Mouse (Mus musculus) thymus, postnatal 14 days (tissue): ENCODE measurements around the gene Nacad.

Source experiments
- DNase-seq: peaks from one replicate; pipeline ENCODE4 v3.0.0; 2021

Nacad gene

DNA sequence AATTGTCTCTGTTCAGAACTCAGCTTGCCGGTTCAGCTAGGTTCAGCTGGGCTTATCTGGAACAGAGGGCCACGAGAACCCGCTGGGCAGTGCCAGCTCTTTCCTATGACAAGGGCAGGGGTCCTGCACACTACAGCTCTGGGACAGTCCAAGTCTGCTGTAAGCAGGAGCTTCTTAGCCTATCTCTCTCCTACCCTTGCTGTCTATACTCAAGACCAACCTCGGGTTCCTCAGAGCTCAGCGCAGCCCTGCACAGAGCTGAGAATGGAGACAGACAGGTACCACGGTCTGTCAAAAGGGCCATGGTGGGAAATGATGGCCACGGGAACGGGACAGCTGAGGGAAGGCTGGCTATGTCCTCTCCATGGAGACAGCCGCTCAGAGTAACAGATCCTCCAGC, 2.6 kb downstream of the Nacad start:
- no peak for DNase-seq

DNA sequence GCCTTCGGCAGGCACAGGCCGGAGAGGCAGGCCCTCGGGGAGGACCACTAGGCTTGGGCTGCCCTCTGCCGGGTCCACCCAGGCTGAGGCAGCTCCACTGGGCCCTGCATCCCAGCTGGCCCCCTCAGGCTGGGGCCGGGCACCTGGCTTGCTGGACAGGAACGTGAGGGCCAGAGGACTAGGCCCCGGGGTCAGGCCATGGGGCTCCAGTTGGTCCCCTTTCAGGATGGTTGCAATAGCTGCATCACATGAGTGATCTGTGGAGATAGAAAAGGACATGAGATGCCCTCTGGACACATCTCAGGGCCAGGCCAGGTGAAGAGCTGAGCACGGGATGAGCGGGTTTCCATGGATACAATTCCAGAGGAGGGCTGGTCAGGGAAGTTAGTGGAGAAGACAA, 3.2 kb downstream of the Nacad start:
- no peak for DNase-seq

DNA sequence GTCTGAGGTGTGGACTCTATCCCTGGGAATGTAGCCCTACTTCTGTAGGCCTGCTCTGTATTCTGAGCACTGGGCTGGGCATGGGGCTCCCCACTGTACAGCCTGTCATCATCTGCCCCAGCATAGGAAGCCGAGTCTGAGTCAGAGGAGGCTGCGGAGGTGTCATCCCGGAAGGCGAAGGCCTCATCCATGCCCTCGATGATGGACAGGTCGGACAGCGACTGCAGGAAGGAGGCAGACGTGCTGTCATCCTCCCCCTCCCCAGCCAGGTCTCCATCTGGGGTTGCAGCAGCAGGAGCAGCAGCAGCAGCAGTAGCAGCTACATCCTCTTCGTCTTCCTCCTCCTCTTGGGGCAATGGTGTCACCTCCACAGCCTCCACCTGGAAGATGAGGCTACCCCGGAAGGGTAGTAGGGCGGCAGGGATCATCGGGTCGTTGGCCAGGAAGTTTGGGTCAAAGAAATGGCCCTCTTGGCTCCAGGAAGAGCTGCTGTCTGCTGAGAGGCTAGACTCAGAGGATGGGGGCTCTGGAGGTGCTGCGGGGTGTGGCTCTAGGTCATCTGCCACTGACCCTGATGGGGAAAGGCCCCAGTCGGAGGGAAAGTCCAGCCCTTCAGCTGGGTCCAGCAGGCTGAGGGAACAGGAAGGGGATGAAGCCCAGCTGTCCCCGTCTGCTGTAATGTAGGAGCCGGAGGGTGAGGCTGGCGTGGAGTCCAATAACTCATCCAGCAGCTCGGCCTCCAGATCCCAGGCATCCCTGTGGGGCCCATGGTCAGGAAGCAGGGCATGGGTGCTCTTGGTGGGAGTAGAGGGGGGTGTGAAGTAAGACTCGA, 4.0 kb downstream of the Nacad start:
- no peak for DNase-seq

DNA sequence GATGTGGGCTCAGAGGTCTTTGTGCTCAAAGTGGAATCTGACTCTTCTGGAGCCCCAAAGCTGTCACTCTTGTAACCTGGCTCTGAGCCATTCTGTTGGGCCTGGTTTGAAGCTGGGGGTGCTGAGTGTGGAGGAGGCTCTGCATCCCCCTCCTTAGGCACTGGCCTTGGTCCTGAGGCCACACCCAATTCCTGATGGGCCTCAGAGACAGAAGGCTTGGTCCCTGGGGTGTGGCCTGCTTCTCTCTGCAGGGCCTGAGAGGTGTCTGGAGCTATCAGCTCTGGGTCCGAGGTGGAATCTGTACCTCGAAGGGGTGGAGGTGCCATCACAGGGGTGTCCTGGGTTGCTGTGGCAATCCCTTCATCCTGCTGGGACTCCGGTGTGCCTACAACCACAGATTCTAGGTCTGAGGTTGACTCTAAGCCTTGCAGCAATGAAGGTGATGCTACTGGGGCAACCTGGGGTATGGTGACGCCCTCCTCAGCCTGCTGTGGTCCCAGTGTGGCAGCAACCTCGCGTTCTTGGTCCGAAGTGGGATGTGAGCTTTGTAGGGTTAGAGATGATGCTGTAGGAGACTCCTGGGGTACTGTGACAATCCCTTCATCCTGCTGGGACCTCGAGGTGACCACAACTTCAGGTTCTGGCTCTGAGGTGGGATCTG, 5.4 kb downstream of the Nacad start:
- no peak for DNase-seq

DNA sequence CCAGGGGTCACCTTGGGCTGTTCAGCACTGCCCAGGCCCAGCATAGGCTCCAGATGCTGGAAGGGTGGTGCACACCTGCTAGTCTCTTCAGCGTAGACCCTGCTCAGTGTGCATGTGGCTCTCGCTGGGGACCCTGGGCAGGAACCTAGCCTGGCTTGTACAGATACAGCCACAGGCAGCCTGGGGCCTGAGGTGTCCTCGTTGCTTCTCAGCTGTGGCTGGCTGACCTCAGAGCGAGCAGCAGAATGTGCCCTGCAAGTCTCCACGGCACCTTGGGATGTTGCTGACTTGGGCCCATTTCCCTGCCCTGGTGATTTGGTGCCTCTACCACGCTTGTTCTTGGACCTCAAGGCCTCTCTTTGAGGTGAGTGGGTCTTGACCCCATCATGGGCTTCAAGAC, 6.0 kb downstream of the Nacad start:
- no peak for DNase-seq

DNA sequence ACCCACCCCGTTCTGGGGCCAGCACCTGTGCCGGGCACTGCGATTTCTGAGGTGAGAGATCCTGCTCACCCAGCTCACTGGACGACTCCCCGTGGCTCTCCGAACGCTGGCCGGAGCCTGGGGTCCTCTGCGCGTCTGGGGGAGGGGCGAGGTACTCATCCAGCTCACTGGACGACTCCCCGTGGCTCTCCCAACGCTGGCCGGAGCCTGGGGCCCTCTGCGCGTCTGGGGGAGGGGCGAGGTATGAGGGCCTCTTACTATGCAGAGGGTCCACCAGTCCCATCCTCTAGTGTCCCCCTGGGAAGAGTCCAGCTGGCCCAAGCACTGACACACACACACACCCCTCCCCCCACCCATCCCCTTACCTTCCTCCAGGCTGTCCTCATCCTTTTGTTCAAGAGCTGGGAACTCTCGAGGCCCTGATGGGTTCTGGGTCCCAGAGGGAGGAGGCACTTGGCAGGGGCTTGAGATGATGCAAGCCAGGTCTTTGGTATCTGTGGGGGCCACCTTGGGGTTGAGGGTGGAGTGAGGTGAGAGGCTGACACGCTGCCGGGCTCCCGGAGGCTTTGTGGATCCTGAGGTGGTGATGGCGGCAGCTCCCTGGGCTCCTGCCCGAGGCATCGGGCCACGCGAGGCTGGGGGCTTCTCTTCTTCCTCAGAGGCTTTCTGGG, 6.7 kb downstream of the Nacad start:
- DNase-seq = no peak

DNA sequence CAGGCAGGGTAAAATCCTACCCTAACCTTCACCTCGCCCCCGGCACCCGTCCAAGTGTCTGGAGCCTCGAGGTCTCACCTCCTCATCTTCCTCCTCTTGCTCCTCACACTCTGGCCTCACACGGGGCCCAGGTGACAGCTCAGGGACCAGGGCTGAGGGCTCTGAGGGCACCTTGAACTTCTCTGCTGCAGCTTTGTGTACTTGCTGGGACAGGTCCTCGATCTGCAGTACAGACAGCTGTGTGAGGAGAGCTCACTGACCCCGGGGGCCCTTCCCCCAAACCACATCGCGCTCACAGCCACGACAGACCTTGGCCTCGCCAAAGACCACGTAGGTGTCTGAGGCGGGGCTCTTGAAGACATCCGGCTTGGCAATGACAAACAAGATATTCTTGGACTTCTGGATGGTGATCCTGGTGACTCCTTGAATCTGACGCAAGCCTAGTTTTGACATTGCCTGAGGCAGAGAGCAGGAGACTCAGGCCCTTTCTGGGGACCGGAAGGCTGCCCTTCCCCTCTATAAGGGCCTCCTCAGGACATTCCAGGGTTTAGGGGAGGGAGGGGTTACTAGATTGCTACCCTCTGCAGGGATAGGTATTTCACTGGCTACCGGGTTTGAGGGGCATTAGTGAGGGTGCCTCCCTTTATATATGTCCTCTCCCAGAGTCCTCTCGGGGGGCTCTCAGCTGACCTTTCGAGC, 7.5 kb downstream of the Nacad start:
- no peak for DNase-seq

DNA sequence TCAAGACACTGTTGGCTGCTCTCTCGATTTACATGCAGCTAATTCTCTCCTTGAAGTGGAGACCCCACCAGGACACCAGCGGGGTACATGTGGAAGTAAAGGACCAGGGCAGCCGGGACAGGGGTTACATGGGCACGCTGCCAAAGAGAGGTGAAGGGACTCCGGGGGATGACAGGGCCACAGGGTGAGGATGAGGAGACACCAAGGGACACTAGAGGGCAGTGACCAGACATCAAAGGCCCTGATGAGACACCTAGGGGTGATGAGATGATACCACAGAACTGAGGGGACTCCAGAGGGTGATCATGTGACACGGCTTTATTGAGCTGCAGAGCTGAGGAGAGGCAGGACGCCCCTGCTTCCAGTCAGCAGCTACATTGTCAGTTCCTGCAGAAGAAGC, 8.3 kb downstream of the Nacad start:
- no peak for DNase-seq

DNA sequence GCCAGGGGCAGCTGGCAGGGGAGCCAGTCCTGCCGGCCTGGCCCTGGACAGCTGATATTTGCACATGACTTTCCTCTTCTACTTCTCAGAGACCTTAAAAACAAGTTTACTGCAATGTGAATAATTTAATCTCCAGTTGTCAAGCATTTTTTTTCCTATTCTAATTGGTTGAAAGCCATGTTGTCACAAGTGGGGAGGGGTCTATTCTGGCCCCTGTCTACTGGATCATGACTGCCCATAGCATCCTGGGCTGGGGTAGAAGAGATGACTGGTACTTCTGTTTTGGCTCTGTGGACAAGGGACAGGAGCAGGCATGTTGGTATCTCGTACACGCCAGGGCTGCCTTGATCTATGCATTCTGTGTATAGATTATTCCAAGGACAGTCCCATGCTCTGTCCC, 9.2 kb downstream of the Nacad start:
- no peak for DNase-seq

DNA sequence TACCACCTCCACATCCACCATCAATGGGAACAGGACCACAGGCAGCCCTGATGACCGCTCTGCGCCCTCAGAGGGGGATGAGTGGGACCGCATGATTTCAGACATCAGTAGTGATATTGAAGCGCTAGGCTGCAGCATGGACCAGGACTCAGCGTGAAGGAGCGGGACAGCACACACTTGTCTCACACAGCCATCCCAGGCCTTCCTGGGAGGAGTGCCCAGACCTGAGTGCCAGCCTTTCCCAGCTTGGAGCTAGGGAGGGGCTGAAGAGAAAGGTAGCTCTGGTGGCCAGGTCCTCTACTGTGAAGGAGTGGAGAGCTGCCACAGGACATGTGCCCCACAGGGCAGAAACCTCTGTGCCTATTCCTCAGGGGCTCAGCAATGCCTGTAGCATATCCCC, 9.6 kb downstream of the Nacad start:
- no peak for DNase-seq

DNA sequence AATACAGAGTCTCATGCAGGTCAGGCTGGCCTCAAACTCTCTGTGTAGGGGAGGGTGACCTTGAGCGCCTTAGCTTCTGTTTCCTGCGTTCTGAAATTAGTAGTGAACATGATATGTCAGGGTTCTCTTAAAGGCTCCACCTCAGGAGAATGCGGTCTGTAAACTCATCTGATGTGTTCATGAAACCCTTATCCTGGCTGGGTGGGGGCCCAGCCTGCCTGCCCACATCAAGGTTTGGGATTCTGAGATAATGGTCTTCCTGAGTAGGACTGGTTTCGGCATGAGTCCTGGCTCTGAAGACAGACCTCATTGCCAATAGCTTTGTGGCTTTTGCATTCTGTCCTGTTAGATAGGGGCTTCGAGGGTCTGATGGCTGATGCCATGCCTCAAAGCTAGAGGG, 10.5 kb downstream of the Nacad start:
- no peak for DNase-seq

DNA sequence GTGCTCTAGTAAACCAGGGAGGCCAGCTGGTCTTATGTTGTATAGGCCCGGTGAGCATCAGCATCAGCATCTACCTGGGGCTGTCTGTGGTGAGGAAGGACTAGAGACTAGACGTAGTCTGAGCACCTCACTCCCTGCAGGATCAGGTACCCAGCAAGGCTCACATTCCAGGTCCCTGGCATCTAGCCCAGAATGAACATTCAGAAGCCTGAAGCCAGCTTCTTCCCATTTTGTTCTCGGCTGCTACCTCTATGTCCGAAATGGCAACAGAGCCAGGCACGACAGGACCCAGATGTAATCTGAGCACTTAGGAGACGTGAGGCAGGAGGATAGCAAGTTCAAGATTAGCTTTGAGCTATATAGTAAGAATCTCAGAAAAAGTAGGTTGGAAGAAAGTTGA, 11.0 kb downstream of the Nacad start:
- DNase-seq = no peak

DNA sequence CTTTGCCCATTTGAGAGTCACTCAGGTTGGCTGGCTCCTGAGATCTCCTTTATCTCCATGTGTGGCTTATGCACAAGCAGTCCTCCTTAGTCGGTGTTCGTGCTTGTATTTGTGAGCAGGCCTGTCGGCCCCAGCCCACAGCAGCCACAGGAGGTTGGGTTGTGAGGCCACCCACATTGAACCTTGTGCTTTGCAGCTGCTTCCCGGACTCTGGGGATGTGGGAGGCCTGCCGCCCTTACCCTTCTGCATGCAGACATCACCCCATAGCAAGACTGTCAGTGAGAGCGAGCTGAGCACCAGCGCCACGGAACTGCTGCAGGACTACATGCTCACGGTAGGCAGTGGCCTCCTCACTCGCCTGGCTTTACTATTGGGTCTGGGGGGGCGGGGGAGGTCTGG, 12.4 kb downstream of the Nacad start:
- no peak for DNase-seq

DNA sequence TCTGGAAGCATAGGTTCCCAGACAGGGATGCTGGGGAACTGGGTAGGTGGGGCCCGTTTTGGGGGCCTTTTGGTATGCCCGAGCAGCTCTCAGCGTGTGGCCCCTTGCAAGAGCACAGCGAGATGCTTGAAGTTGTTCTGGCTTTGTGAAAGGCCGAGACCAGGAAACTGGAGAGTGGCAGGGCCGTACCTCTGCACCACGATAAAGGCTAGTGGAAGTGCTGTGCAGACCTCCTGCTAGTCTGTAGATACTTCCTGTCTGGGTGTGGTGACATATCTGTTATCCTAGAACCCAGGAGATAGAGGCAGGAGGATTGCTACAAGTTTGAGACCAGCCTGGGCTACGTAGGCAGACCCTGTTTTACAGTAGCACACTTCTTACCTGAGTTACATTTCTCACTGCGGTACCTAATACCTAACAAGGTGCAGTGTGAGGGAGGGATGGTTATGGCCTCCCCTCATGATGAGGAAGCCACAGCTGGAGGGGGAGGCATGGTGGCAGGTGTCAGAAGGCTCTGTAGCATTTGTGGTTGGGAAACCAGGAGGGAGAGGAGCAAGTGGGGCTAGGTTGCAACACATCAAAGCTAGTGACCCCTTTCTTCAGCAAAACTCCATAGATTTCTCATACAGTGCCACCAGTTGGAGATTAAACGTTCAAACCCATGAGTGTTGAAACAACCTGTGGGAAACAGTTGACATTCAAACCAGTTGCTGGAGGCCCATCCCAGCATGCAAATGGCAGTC, 14.7 kb downstream of the Nacad start:
- no peak for DNase-seq

DNA sequence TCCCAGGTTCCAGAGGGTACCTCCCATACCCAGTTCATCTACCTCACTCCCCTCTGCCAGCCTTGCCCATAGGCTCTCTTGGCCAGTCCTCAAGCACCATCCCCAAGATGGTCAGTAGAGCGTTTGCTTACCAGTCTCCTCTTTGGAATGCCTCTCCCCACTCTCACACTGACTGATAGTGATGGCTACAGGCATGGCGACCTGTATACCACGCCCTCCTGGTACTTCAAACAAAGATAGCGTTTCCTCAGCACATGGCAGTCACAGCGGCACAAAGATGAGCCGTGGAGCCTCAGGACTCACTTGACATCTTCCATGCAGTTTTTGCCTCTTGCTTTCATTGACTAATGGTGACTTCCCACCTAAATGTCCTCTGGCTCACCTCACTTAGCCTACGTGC, 16.0 kb downstream of the Nacad start:
- DNase-seq = no peak

DNA sequence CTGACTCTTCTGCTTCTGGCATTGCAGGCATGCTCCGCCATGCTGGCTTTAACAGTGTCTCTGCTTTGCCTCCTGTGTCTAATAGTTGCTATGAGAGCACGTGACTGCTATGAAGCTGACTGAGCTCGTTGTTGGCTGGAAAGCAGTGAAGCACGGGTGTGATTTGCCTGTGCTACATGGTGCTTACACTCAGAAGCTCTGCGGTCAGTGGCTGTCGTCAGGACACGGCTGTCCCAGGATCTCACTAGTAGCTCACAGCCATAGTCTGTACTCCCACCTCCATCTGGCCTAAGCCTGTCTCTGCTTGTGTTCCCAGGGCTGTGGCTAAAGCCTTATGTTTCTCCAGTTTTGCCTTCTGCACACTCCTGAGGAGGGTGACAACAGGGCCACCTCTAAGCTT, 17.6 kb downstream of the Nacad start:
- DNase-seq = no peak

DNA sequence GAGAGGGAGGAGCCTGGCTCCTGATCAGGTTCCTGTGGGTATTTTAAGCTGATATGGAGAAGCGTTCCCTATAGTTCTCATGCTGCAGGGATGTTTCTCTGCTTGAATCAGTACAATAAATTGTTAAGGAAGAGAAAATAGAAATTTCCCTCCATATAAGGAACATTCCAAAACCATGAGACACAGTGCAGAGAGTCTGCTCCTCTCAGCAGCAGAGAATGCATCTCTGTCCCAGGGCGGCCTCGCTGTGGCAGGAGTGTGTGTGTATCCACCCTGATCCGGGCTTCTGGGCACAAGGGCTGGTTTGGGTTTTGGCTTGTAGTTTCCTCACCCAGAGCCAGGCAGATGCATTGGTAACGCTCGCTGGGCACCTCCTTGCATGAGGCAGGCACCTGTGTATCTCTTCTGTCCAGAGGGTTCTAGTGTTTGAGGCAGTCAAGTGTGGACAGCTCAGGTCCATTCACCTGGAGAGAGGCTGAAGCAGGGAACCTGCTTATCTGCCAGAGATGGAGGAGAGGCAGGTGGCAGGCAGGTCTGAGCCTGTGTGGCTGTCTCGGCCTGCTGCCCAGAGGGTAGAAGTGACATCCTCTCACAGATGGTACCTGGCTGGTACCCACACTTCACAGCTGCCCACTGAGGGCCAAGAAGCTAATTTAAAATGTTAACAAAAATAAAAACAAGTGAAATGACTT, 18.5 kb downstream of the Nacad start:
- DNase-seq = no peak

DNA sequence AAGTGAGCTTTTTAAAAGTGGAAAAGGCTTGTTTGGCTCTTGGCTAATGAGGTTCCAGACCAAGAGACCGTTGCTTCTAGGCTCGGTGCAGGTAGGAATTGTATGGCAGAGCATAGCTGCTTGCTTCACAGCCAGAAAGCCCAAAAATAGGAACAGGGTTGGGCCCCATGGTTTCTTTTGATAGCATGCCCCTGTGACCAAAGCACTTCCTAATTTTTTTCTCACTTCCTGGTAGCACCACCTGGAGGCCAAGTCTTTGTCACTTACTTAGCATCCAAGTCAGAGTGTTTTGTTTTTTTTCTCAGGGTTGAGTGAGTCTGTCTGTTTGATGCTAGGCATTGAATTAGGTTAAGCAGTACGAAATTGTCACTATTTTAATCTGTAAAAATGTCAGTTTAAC, 19.2 kb downstream of the Nacad start:
- DNase-seq = no peak

DNA sequence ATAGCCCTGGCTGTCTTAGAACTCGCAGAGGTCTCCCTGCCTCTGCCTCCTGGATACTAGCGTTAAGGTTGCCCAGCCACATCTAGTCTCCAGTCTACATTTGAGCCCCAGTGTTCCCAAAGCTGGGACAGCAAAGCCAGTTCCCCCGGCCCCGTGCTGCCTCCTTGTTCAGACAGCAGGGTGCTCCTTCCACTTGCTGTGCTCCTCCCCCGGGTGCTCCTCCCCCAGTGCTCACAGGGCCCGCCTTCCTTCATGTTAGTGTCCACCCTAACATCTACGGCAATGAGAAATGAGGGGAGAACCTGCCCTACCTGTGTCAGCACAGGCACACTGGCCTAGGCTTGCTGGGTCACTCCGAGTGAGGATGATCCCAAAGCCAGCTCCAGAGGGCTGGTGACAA, 20.1 kb downstream of the Nacad start:
- no peak for DNase-seq

DNA sequence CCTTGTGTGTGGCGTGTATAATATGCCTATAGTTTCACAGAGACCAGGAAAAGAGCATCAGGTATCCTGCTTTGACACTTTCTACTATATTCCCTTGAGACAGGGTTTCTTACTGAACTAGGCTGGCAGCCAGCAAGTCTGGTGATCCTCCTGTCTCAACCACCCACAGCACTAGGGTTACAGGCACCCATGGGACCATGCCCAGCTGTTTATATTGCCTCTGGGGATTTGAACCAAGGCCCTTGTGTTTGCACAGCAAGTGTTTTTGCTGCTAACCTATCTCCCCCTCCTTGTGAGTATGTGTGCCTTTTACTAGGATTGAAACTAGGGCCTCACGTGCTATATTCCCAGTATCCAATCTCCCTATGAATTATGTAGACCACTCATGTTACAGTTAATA, 24.3 kb downstream of the Nacad start:
- no peak for DNase-seq

DNA sequence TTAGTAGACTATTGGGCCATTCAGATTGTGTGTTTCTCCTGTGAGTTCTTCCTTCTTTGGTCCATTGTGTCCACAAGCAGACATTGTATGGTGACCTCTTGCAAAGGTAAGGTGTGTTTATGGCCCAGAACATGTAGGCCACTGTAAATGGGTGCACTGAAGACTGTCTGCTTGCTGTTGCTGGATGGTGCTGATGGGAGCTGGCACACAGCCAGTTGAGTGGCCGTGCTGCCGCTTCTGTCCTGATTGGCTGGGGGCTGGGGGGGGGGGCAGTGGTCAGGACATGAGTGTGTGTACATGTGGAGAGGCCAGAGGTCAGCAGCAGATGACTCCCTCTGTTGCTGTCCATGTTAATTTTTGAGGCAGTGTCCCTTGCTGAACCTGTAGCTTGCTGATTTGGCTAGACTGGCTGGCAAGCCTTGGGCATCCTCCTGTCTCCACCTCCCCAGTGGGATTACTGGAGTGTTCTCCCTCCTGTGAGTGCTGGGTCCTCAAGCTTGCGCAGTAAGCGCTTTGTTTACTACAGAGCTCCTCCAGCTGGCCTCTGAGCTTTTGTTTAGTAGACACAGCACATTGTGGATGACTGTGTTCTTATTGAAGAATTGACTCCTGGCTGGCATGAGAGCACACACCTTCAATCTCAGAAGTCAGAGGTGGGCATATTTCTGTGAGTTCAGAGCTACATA, 25.6 kb downstream of the Nacad start:
- no peak for DNase-seq

DNA sequence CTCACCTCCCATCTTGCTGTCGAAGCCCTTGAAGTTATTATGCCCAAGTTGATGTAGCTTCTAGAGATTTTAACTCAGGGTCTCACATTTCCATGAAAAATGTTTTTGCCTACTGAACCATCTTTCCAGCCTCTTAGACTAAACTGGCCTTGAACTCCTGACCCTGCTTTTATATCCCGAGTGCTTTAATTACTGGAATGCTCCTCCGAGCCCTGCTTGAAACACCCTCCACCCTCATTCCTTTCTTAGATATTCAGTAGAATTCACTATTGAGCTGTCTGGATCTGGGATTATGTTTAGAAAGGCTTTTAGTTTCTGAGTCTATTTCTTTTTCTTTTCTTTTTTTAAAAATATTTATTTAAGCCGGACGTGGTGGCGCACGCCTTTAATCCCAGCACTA, 26.5 kb downstream of the Nacad start:
- no peak for DNase-seq
